Mouse (Mus musculus) G1E (cell line): ENCODE results near the gene Cgas. TPM values are rescaled to one million over a fixed set of nuclear protein-coding genes. Genes with fewer than 3 reads are reported as not detected.
"Not testable (repeated sequence)": the region's sequence is repeated elsewhere in the genome, so short reads cannot be mapped to it uniquely, and the experiment has no call there.

Experiments
- ATAC-seq: 2 replicates; pipeline ENCODE4 v1.8.0; 2016; ENCODE audit warnings: mild to moderate bottlenecking; ENCODE audit not compliant: insufficient number of reproducible peaks, poor library complexity, low FRiP score, severe bottlenecking; ENCODE audit errors: extremely low read depth
- DNase-seq: peaks from one replicate; pipeline ENCODE4 v3.0.0; 2012; ENCODE audit warnings: low spot score
- H3K27me3 ChIP-seq: 2 replicates; pipeline ENCODE4 v1.6.1; 2012; ENCODE audit warnings: mild to moderate bottlenecking, low read length, inconsistent platforms; ENCODE audit not compliant: insufficient read depth
- H3K36me3 ChIP-seq: replicated peaks from 2 replicates; pipeline ENCODE3; 2012; ENCODE audit warnings: mild to moderate bottlenecking, inconsistent platforms
- H3K4me1 ChIP-seq: 2 replicates; pipeline ENCODE4 v1.6.1; 2012; ENCODE audit warnings: low read depth, low read length, inconsistent platforms, mixed read lengths; ENCODE audit not compliant: insufficient read depth
- H3K4me3 ChIP-seq: 2 replicates; pipeline ENCODE4 v1.5.1; 2012; ENCODE audit warnings: low read depth, mild to moderate bottlenecking, inconsistent platforms, low read length, moderate library complexity, mixed read lengths
- H3K9me3 ChIP-seq: replicated peaks from 2 replicates; pipeline ENCODE4 v1.6.1; 2012; ENCODE audit warnings: inconsistent platforms
- CTCF ChIP-seq: IDR thresholded peaks from 2 replicates; pipeline ENCODE4 v1.5.1; 2012; ENCODE audit warnings: low read depth, low read length, inconsistent platforms, mixed read lengths
- GATA1 ChIP-seq: IDR thresholded peaks from 2 replicates; pipeline ENCODE4 v1.6.1; 2012; ENCODE audit warnings: borderline replicate concordance, low read length, inconsistent platforms, mixed read lengths
- GATA2 ChIP-seq: IDR thresholded peaks from 2 replicates; pipeline ENCODE4 v1.6.1; 2012; ENCODE audit warnings: low read depth, low read length, inconsistent platforms, borderline replicate concordance
- POLR2AphosphoS5 ChIP-seq: IDR thresholded peaks from 2 replicates; pipeline ENCODE4 v1.6.1; 2012; ENCODE audit warnings: low read depth, low read length, inconsistent platforms; ENCODE audit not compliant: insufficient replicate concordance
- TAL1 ChIP-seq: conservative IDR thresholded peaks from 2 replicates; pipeline ENCODE4 v1.6.1; 2012; ENCODE audit warnings: low read depth, low read length, inconsistent platforms, mixed read lengths
- polyA plus RNA-seq: library from polyadenylated mRNA; stranded (reverse); fragments of >175 nt; gene quantifications from 2 replicates; pipeline ENCODE4 v1.2.3, GENCODE M21; 2012
- total RNA-seq, 2 experiments: library from RNA; stranded (forward) in 1 of 2; stranded (reverse) in 1 of 2; fragments of 200-1000 nt in 1 of 2; fragments of >200 nt in 1 of 2; fragmentation: Nextera tagmentation in 1 of 2; gene quantifications; 2 replicates each; pipeline ENCODE4 v1.2.3; 2014 to 2017

Gene Cgas
- total and polyA plus RNA-seq, 3 experiments: 0.02 to 0.16 TPM; not detected in 1

- Histone ChIP-seq H3K4me3 (peak overlapping the region; percentile 96), H3K36me3 (peaks cover 35% of the 10 kb centered on the region), H3K9me3 (no peaks in the 10 kb centered on the region), H3K4me1 (peaks cover 24% of the 10 kb centered on the region), H3K27me3 (no peaks in the 10 kb centered on the region)
- TF ChIP-seq CTCF: no peak
- no peak for TF ChIP-seq GATA1
- TF ChIP-seq TAL1: no peak
- no peak for TF ChIP-seq GATA2
- TF ChIP-seq POLR2AphosphoS5: no peak
- ATAC-seq (no peak), DNase-seq (no peak)
Measured at GRCm38 (mm10) chr9:78482386-78482785, 39.3 kb upstream of the Cgas start.

- no peaks in the 10 kb centered on the region for H3K27me3 ChIP-seq
- H3K36me3 ChIP-seq: peaks cover 42% of the 10 kb centered on the region
- ATAC-seq (peak; percentile 93), DNase-seq (peak; percentile 96)
- peaks cover 26% of the 10 kb centered on the region for H3K4me1 ChIP-seq
- no peak for TF ChIP-seq CTCF
- 0 out of 2 replicates have a peak, but pooled peaks have one; percentile 77 for TF ChIP-seq POLR2AphosphoS5
- TF ChIP-seq GATA2: no peak
- H3K9me3 ChIP-seq: no peaks in the 10 kb centered on the region
- H3K4me3 ChIP-seq: peak overlapping the region; percentile 96
Measured at GRCm38 (mm10) chr9:78481423-78482331, 38.6 kb upstream of the Cgas start.

DNA sequence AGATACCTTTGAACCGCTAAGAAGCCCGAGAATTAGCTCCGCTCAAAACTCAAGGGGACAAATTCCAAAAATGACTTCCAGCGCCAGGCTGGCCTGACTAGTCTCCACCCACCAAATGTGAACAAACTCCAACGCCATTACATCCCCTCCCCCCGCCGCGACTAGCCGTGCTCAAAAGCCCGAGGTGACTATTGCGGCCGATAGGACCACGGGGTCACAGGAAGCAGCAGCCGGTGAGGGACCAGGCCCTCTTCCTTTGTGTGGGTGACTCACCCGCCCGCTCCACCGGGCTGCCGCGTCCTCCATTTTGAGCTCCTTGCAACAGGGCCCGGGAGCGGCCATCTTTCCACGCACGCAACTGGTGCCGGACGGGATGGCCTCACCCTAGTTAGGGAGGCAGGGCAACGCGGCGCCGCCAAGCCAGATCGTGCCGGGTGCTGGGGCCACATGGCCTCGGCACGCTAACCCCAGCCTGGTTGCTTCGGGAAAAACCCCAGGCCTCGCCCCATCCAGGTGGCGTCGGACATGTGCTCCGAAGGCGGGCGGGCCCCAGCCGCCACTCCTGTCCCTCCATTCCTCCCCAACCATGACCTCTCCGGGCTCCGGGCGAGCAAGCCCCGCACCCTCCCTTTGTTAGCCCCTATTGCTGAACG, 37.8 kb upstream of the Cgas start:
- no peaks in the 10 kb centered on the region for H3K9me3 ChIP-seq
- no peak for TF ChIP-seq TAL1
- TF ChIP-seq GATA2: no peak
- peak; percentile 68; the same call in 1 of the 2 replicates for TF ChIP-seq POLR2AphosphoS5
- DNase-seq (peak; percentile 65), ATAC-seq (peak; percentile 5; the same call in 1 of the 2 replicates)
- H3K27me3 ChIP-seq: no peaks in the 10 kb centered on the region
- H3K36me3 ChIP-seq: peaks cover 47% of the 10 kb centered on the region
- peaks cover 27% of the 10 kb centered on the region for H3K4me1 ChIP-seq
- peak overlapping the region; percentile 96 for H3K4me3 ChIP-seq

GRCm38 (mm10) chr9:78480227-78480626, 37.2 kb upstream of the Cgas start:
- Histone ChIP-seq H3K4me3 (peak overlapping the region; percentile 96), H3K4me1 (peaks cover 27% of the 10 kb centered on the region), H3K36me3 (peaks cover 49% of the 10 kb centered on the region)
- DNase-seq, ATAC-seq, H3K27me3 ChIP-seq, H3K9me3 ChIP-seq: not testable (repeated sequence)

DNA sequence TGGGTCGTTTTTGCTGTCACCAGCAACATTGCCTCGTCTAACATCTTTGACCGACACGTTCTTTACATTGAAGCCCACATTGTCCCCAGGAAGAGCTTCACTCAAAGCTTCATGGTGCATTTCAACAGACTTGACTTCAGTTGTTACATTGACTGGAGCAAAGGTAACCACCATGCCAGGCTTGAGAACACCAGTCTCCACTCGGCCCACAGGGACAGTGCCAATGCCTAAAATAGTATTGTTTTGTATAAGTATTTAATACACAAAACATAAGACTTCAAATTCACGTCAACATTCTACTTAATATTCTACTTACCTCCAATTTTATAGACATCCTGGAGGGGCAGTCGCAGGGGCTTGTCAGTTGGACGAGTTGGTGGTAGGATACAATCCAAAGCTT, 36.3 kb upstream of the Cgas start:
- Histone ChIP-seq H3K36me3 (peaks cover 54% of the 10 kb centered on the region), H3K4me1 (peaks cover 27% of the 10 kb centered on the region), H3K4me3 (peak overlapping the region; percentile 69)
- not testable (repeated sequence) for DNase-seq, H3K9me3 ChIP-seq, H3K27me3 ChIP-seq, ATAC-seq

- H3K27me3 ChIP-seq, DNase-seq, H3K9me3 ChIP-seq, ATAC-seq: not testable (repeated sequence)
- H3K4me1 ChIP-seq: peaks cover 27% of the 10 kb centered on the region
- TF ChIP-seq POLR2AphosphoS5: peak; percentile 30; the same call in 1 of the 2 replicates
- H3K4me3 ChIP-seq: peak overlapping the region; percentile 14; the same call in 1 of the 2 replicates
- peaks cover 66% of the 10 kb centered on the region for H3K36me3 ChIP-seq
Measured at GRCm38 (mm10) chr9:78478009-78478605, 35.1 kb upstream of the Cgas start.
